Mouse (Mus musculus): ENCODE measurements at regions not wholly inside any gene's neighbourhood (a gene's known extent, or its start where the extent isn't known, plus 50 kb on each side); places are given as distances from the start of the nearest gene placed in this dataset.

DNA sequence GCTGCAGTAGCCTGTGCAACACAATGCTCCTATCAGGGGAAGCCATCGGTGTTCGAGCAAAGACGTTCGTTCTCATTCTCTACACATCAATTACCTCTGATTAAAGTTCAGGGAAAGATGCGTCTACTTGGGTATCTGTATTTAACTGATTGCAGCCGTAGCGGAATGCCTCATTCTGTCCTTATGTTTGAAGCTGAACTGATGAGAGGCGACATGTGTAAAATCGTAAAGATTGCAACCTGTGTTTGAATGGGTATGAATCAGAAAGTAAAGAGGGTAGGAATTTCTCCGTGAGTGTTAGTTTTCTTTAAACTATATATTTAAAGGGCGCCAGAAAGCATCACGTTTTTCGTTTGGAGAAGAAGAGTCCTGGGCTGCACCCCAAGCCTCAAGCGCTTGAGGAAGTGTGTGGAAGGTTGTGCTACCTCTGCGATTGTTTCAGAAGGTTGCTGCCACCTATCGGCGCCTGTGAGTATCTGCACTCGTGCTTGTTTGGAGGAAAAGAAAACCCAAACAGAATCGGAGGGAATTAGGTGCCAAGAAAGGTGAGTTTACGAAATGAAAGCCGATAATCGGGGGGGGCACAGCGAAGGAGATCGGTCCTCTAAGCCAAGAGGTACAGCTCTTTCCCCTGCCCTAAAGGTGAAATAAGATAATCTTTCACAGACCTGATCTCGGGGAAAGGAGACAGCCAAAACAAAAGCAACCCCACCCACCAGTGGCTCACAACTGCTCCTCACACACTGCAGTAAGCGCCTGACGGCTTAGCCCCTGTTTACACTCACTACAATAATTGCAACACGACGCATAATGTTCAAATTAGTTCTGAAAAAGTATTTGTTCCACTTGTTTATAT, 346.4 kb upstream of the Prkcq start:
- no peak for DNase-seq (ENCODE audit: low read depth)

DNA sequence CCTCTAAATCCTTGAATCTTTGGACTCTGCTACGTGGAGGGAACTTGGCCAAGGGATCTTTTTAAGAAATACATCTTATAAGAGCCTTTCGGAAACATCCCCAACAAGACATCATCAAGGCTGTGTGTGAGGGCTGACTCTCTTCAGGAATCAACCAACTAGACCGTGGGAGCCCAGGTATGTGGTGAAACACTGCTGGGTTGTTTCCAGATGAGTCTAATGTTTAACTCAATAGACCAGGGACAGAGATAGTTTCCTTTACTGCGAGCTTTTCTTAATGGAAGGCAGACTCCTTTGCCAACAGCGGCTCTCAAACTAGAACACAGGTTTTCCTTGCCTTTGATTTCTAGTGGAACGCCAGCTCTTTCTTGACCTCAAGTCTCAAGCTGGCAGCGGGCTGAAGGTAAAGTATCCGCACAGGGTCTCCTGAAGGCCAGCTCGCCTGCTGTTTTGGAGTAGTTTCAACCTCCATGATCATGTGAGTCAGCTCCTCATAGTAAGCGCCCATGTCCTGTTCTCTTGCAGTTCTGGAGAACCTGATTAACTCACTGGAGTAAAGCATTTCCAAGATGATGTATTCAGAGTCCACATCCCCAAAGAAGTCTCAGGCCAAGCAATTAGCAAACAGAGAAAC, 345.7 kb upstream of the Prkcq start:
- no peak for DNase-seq (ENCODE audit: low read depth)

DNA sequence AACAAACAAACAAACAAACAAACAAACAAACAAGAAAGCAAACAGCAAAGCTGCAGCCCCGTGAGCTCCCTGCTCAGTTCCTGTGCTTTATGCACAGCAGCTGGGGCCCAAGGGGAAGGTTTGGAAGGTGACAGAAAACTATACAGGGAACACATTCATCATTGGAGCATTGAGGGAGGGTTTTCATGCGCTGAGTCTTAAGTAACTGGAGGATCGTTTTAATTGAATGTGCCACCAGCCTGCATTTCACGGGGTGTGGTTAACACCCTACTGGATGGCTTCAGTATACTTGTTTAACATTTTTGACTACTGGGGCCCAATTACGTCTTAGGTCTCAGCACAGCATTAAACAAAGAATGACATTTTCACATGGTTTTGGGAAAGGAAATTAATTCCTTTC, 331.9 kb upstream of the Prkcq start:
- no peak for DNase-seq (ENCODE audit: low read depth)

DNA sequence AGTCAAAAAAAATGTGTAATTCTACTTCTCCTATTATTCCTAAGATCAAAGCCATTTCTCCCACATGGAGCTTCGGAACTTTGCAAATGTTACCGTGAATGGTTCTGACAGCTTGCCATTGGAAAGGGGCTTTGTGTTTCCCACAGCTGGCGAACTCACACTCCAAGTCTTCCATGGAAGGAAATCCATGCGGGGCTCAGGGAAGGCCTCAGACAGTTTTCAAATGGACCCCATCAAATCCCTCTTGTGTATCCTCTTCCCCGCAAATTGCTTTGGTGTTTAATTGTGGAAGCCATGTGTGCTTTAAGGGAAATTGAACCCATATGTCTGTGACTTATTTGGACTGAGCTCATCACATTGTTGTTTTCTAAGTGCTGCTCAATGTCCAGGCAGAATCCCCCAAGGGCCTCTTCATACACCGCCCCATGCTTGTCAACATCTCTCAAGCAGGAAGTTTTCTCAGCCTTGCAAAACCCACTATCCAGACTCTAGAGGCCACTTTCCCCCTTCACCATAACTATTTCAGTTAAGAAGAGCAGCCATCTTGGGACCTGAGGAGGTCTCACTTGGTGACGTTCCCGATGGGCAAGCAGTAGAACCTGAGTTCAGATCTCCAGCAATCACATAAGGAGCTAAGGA, 310.1 kb upstream of the Prkcq start:
- no peak for DNase-seq (ENCODE audit: low read depth)

DNA sequence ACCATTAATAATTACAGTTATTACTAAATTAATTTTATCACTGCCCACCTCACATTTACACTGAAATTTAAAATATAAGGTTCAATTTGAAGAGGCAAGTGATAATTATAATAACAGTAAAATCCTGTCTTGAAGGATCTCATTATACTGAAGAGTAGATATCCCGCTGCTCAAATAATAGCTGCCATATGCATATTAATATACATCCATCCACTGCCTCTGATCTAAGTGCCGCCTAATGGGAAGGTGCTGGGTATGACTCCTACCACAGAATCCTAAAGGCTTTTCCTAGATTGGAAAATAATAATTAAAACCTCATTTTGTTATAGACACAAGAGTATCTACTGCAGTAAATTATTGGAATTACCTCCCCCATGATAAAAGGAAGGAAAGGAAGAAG, 307.5 kb upstream of the Prkcq start:
- no peak for DNase-seq (ENCODE audit: low read depth)

DNA sequence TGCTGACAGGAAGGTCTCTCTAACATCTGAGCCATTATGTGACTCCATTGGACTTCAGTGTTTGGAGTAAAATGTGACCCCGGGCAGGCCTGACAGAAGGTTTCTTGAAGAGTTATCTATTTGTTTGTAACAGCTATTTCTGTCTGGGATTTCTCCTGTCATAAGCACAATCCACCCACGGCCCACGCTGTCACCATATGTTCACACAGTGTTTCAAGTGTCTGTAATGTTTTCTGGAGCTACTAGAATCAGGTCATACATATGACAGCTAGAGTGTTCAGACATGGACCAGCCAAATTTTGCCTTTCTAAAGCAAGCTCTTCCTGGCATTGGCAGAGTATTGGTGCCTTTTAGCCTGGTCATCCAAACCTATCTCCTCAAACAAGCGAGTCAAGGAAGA, 297.6 kb upstream of the Prkcq start:
- DNase-seq (ENCODE audit: low read depth): no peak

DNA sequence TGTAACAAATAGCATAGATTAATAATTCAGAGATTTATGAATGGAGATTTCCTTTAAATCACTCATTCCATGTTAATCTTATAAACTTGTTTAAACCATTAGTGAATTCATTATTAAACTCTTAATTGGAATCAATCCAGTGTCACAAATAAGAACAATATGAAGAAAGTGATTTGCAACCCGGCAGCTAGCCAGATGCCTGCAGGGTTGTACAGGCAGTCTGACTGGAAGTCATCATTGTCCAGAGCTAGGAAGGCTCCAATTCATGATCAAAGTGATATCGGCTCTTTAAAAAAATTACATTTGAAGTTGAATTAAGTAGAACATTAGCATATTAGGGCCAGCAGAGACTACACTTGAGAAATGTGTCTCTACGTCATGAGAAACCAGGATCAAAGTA, 270.0 kb upstream of the Prkcq start:
- no peak for DNase-seq (ENCODE audit: low read depth)

DNA sequence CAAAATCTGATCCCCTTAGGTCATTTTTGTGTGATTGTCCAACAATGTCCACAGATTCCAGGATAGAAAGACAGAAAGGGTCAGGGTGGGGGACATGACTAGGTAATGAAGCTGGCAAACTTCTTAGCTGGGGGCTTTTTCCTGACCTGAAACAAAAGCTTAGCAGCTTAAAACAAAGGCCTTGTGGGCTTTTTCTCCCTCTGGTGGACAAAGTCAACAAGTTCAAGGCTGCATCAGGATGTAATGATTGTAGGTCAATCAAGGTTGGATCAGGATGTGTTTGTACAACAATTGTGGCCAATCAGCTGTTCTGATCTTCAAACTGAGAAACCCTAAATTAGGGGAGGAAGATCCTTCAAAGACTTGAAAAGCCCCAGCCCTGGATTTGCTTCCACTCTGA, 252.0 kb upstream of the Prkcq start:
- DNase-seq (ENCODE audit: low read depth): no peak

DNA sequence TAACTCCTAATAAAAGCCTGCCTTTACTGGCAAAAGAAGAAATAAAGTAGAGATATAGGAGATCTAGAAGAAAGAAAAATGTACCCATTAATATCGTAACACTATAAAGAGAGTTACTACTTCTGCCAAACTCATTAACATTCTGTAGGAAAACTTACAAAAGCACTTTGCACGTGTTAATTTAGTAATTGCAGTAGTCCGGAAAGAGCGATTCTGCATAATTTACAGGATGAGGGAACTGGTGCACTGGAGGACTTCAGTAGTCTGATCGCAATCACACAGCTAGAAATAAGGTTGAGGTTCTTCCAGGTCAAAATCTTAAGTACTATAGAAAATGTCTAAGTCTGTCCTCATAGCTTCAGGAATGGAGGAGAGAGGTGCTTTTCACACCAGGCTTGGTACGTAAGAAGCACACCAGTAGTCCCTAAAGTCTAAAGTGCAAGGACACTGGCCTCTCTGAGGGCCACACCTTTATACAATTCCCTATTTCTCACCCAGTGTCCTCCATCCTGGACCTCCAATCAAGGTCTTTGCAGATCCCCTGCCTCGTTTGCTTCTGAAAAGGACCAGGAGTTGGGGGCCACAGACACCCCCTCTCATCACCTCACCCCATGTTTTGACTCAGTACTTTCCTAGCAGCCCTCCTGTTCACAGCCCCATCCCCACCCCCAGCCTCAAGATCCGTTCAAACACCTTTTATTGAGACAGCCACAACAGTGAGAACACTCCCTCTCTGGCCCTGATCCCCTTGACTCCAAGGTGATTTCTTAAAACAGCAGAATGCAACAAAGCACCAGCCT, 251.0 kb upstream of the Prkcq start:
- no peak for DNase-seq (ENCODE audit: low read depth)

DNA sequence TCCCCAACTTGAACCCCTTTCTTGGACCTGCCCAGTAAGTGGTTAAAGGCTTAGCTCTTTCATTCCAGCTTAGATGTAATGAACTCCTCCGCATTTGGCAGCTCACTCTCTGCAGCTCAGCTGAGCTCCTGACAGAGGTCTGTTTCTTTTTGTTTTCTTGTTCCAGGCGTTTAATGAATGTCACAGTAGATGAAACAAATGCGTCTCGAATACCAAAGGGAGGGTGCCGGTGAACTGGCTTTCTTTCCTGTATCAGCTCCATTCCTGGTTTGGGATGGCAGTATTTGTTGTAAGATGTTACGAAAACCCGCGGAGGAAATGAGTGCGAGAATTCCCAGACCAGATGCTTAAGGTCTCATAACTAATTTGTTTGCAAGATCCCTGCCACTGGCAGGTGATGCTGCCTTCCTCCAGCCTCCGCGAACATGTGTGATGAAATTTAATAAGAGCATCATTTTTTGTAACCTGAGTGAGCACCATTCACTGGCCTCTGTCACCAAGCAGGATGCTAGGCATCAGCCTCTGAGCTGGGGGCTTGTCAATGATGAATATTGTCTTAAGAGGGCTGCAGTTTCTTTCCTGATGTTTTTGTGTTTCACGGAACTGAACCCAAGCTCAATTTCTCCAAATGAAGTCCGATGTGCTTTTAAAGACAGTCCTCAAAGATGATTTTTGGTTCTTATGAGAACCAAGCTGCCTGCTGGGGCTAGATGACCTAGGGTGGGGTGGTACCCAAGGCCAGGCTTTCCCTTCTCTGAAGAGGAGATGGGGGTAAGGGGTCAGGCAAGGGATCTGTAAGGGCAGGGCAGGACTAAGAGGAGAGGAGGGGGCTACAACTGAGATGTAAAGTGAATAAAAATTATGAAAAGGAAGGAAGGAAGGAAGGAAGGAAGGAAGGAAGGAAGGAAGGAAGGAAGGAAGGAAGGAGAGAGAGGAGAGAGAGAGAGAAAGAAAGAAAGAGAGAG, 250.1 kb upstream of the Prkcq start:
- no peak for DNase-seq (ENCODE audit: low read depth)

DNA sequence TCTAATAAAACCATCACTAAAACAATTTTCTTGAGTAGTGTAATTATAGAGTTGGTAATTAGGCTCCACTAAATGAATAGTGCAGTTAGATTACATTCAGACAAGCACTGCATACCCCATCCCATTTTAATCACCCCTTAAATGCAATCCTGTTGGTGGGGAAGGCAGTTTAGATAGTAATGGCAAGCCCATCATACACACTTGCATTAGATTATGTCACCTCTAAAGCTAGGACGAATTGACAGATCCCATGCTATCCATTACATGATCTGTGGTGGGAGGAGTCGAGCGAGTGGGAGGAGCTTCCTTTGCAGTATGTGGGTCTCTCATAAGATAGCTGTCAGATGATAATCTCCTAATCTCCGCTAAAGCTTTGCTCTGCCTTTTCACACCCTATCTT, 247.9 kb upstream of the Prkcq start:
- DNase-seq (ENCODE audit: low read depth): no peak

DNA sequence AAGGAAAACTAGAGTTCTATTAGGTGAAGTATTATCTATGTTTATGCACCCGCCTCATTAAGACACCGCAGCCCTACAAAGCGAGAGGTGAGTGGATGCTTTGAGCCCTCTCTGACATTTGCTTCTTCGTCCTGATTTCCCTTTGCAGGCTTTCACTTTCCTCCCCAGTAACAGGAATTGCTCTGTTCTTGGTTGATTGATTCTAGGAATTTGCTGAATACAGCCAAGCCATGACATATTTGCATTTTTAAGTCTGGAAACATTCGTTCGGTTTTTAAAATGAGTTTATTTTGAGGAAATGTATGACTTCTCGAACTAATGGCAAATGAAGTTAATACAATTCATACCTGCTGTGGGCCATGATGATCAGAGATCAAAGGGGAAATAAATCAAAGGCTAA, 246.5 kb upstream of the Prkcq start:
- no peak for DNase-seq (ENCODE audit: low read depth)

DNA sequence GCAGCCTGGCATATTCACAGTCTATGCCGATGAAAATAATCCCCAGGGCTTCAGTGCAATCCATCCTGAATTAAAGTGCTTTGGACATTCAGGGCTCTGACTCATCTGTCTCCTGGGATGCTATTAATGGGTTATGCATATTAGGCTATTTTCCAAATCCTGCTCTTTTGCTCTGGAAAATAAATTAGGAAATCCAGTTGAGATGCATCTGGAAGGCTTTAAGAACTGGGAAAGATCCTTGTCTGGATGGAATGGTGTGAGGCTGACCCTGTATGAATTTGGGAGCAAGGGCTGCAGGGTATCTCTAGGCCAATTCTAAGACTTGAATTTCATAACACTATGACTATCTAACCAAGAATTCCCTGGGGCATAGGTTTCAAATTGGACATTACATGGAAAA, 234.5 kb upstream of the Prkcq start:
- DNase-seq (ENCODE audit: low read depth): no peak

DNA sequence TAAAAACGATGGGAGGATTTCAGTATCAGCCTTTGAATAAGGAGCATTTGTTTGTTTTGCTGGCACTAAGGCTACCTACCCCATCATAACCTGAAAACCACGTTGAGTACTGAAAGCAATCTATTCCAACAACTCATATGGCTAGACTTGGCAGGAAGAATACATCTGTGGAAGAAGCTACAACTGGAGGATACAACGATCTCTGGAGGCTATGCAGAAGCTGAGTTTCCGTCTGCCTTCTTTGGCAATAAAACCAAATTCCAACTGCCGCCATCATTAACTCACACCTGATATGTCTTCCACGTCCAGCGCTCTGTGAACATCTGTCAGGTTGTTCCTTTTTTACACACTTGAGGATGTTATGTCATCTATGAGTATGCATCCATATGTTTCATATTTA, 206.7 kb upstream of the Prkcq start:
- DNase-seq (ENCODE audit: low read depth): no peak

DNA sequence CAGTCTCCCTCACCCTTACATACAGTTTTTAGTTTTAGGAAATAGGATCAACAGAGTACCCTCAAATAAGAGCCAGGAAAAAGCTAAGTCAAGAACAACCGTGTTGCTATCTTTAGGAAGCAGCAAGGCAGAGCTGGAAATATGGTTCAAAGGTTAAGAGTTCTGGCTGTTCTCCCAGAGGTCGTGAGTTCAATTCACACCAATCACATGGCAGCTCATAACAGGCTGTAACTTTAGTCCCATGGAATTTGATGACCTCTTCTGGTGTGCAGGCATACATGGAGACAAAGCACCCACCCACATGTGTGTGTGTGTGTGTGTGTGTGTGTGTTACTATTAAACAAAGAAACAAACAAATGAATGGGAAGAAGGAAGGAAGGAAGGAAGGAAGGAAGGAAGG, 205.0 kb upstream of the Prkcq start:
- DNase-seq (ENCODE audit: low read depth): no peak

DNA sequence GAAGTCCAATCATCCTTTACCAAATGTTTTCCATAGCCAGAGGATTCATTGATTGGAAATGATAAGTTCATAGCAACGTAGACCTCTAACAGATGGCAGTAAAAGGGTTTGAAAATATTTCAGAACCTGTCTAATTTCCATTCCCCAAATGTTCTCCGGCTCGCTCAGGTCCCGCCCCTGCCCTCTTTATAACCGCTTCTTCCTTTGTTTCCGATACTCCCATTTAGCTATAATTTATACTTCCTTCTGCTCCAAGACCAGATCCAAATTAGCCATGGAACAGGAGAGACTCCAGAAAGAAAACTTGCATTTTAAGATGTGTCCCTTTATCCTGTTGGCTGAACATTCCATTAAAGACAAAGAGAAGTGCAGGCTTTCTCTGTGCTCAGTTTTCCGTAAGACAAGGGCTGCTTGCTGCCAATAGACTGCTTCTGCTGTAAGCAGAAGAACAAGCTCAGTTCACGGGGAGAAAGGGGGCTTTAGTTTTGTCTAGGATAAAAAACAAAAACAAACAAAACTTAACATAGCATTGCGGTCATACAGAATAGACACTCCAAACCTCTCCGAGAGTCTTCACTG, 202.7 kb upstream of the Prkcq start:
- DNase-seq (ENCODE audit: low read depth): no peak

DNA sequence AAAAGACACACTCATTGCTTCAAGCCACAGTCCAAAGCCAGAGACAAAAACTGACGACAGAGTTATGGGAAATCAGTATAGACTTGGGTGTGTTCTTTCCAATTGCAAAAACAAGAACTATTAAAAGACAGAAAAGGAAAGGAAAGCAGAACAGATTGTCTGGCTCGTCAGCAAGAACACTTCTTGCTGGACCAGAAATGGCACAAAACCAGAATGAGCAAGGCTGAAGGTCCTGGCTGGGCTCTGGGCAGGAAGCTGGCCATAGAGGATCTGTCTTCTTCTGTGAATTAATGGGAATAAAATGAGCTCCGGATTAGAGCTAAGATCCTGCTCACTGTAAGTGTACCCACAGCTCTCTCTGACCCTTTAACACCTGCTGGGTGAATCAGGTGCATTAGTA, 199.9 kb upstream of the Prkcq start:
- DNase-seq (ENCODE audit: low read depth): no peak

DNA sequence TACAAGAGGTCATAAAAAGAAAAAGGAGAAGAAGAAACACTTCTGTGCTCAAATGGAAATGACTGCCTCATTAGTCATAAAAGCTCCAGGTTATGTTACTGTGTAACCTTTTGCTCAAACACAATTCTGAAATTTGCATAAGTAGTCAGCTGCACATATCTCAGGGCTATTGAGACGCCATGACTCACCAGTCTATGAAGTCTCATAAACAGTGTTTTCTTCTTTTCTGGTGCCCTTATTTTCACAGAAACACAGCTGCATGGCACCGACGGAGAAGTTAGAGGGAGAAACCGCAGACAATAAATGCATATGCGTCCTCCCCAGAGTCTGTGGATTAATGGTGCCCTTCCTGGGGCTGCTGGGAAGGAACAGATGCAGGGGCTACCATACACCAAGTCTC, 193.1 kb upstream of the Prkcq start:
- no peak for DNase-seq (ENCODE audit: low read depth)

DNA sequence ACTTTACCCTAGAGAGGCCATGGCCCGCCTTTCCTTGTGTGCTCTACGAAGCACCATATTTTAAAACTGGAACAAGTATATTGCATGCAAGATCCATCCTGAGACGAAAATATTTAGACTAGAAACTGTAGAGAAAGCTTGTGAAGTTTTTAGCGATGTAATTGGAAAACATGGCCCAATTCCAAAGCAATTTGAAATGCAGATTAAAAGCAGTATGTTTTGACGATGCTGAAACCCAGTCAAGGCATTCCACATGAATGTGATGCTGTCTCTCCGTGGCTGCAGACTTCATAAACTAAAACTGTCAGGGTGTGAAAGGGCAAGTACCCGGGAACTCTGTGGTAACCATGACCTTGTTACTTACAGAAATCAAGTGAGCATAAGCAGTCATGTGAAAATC, 185.8 kb upstream of the Prkcq start:
- DNase-seq (ENCODE audit: low read depth): no peak

DNA sequence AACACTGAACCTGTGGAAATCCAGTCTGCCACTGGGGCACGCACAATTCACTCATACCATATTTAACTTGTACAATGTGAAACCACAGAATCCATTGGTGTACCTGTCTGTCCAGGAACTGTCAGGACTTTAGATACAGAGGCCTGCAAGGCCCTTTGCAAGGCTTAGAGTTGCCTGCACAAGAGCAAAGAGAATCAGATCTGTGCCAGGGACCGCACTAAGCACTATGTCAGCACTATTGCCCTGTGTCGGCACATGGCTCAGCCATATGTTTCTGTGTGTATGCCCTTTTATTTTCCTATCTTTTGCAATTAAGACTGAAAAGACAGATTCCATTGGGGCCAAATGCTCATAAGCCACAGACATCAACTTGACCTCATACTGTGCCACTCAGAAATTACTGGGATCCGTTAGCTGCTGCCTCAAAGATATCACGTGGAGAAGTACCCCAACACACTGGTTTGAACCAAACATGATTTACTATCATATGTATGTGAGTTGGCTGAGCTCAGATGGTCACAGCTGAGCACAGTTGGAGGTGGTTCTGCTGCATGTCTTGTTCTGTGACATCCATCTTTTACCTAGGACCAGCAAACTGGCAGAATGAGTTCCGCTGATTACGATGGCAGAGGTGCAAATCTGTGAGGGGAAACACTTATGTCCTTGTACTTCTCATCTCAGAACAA, 181.7 kb upstream of the Prkcq start:
- DNase-seq (ENCODE audit: low read depth): no peak

All from gonadal fat pad, adult 2 months (tissue).